Mouse (Mus musculus): ENCODE results near the gene Nfasc. TPM values are rescaled to one million over a fixed set of nuclear protein-coding genes. Genes with fewer than 3 reads are reported as not detected.

Nfasc gene
- polyA plus RNA-seq, 1 experiment from 2014 or later, result 4.3 TPM

- Histone ChIP-seq H3K27me3 (replicated peaks) (peaks cover 26% of the 10 kb centered on the region), H3K4me1 (replicated peaks) (peaks cover 24% of the 10 kb centered on the region), H3K36me3 (no peaks in the 10 kb centered on the region), H3K9ac (no peak overlapping the region), H3K4me2 (replicated peaks) (peak overlapping the region; percentile 51), H3K4me3 (replicated peaks) (peak overlapping the region; percentile 10; the same call in 1 of the 2 replicates), H3K27ac (no peak overlapping the region), H3K9me3 (no peaks in the 10 kb centered on the region)
- WGBS, result 25% methylated on average over 5 of the region's 5 CpGs
- 0 out of 2 replicates have a peak, but pooled peaks have one; percentile 4 for ATAC-seq
Observed at GRCm38 (mm10) chr1:132541824-132542599, 199.6 kb downstream of the Nfasc start.

DNA sequence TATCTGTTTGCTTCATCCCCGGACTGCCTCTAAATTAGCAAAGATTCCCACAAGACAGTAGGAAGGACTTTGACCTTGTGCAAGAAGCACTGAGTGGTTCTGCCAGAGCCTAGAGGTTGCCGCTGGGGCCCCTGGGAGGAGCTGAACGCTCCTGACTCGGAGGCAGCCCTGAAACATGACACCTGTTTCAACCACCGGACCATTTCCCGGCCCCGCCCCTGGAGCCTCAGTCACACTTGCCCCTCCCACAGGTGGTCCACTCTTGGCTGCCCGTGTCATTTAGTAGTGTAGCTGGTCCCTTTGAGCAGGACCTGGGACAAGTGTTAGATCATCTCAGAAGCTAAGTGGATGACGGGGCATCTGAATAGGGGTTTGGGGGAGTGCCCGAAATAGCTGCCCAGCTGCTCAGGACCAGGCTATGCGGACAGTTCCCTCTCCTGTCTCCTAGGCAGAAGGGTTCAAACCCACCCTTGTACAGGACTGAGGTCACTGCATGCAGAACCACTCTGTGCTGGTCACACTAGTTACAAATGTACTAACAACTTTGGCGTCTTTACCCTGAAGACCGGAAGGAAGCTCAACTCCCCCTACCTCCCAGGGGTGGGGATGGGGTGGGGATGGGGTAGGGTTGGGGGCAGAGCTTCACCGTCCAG lies 200.3 kb downstream of the Nfasc start:
- H3K4me3 ChIP-seq (replicated peaks), result no peak overlapping the region
- peaks cover 26% of the 10 kb centered on the region for H3K27me3 ChIP-seq (replicated peaks)
- peak; percentile 94 for ATAC-seq
- H3K9ac ChIP-seq, result no peak overlapping the region
- 6% methylated on average over 14 of the region's 14 CpGs for WGBS
- no peak overlapping the region for H3K27ac ChIP-seq
- peaks cover 24% of the 10 kb centered on the region for H3K4me1 ChIP-seq (replicated peaks)
- peak overlapping the region; percentile 26; the same call in 1 of the 2 replicates for H3K4me2 ChIP-seq (replicated peaks)
- H3K36me3 ChIP-seq, result no peaks in the 10 kb centered on the region
- no peaks in the 10 kb centered on the region for H3K9me3 ChIP-seq

GRCm38 (mm10) chr1:132540701-132541100 lies 200.9 kb downstream of the Nfasc start:
- Histone ChIP-seq H3K36me3 (no peaks in the 10 kb centered on the region), H3K27ac (no peak overlapping the region), H3K9ac (no peak overlapping the region), H3K9me3 (no peaks in the 10 kb centered on the region), H3K4me3 (replicated peaks) (no peak overlapping the region), H3K27me3 (replicated peaks) (peaks cover 26% of the 10 kb centered on the region), H3K4me2 (replicated peaks) (peak overlapping the region; percentile 26; the same call in 1 of the 2 replicates), H3K4me1 (replicated peaks) (peaks cover 24% of the 10 kb centered on the region)
- 39% methylated on average over 7 of the region's 7 CpGs for WGBS
- peak; percentile 49 for ATAC-seq

- H3K4me3 ChIP-seq (replicated peaks), result no peak overlapping the region
- ATAC-seq, result no peak
Observed at GRCm38 (mm10) chr1:132537736-132538135, 203.9 kb downstream of the Nfasc start.

DNA sequence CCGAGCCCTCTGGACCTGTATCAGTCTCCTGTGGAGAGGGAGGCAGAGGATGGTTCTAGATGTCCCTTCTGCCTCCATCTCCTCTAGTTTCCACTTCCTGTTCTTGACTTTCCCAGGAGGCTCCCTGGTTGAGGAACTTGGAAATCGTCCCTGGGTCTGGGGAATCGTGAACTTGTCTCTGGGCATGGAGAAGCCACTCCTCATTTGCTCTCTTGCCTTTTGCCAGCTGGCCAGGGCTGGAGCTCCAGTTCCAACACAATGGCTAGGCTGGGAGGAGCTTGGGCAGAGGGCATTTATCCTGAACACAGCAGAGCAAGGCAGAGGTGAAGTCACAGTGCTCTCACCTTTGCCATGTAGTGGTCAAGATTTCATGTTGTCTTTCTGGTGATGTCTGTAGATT lies 205.2 kb downstream of the Nfasc start:
- Histone ChIP-seq H3K4me2 (replicated peaks) (no peak overlapping the region), H3K9me3 (no peaks in the 10 kb centered on the region), H3K27ac (no peak overlapping the region), H3K36me3 (no peaks in the 10 kb centered on the region), H3K4me3 (replicated peaks) (no peak overlapping the region), H3K27me3 (replicated peaks) (peaks cover 7% of the 10 kb centered on the region; the same call in 1 of the 2 replicates), H3K4me1 (replicated peaks) (peaks cover 15% of the 10 kb centered on the region), H3K9ac (no peak overlapping the region)
- WGBS, result 82% methylated on average over 3 of the region's 3 CpGs
- ATAC-seq, result no peak

More at GRCm38 (mm10) chr1:132537736-132538135, 203.9 kb downstream of the Nfasc start:
- Histone ChIP-seq H3K27ac (no peak overlapping the region), H3K4me2 (replicated peaks) (no peak overlapping the region), H3K27me3 (replicated peaks) (peaks cover 14% of the 10 kb centered on the region), H3K9ac (no peak overlapping the region), H3K9me3 (no peaks in the 10 kb centered on the region), H3K4me1 (replicated peaks) (peaks cover 27% of the 10 kb centered on the region), H3K36me3 (no peaks in the 10 kb centered on the region)
- 80% methylated on average over 5 of the region's 5 CpGs for WGBS

DNA sequence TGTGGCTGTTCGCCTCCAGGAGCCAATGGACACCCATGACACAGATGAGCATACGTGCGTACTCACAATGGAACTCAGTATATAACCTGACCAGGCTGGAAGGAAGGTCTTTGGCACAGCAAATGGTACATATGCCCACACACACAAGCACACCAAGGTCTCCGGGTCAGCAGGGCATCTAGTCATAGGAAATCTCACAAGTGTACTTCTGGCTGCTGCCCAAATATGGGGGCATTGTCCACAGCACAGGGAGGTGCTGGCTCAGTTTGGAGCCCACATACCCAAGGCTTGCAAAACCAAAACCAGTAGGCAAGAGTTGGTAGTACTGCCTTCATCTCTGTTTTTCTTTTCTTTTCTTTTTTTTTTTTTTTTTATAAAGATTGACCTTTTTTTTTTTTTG lies 206.1 kb downstream of the Nfasc start:
- no peaks in the 10 kb centered on the region for H3K36me3 ChIP-seq
- no peak overlapping the region for H3K27ac ChIP-seq
- H3K27me3 ChIP-seq (replicated peaks), result peaks cover 3% of the 10 kb centered on the region; the same call in 1 of the 2 replicates
- H3K9me3 ChIP-seq, result no peaks in the 10 kb centered on the region
- no peak for ATAC-seq
- WGBS, result 93% methylated on average over 4 of the region's 4 CpGs
- H3K9ac ChIP-seq, result no peak overlapping the region
- H3K4me2 ChIP-seq (replicated peaks), result no peak overlapping the region
- H3K4me1 ChIP-seq (replicated peaks), result peaks cover 12% of the 10 kb centered on the region; the same call in 1 of the 2 replicates
- H3K4me3 ChIP-seq (replicated peaks), result no peak overlapping the region

- 13% methylated on average over 8 of the region's 8 CpGs for WGBS
- H3K9me3 ChIP-seq, result no peaks in the 10 kb centered on the region
- H3K36me3 ChIP-seq, result no peaks in the 10 kb centered on the region
- no peak for ATAC-seq
- H3K4me3 ChIP-seq (replicated peaks), result no peak overlapping the region
- H3K9ac ChIP-seq, result no peak overlapping the region
- peaks cover 15% of the 10 kb centered on the region; the same call in 1 of the 2 replicates for H3K4me1 ChIP-seq (replicated peaks)
- H3K27ac ChIP-seq, result no peak overlapping the region
- no peak overlapping the region for H3K4me2 ChIP-seq (replicated peaks)
- 0 out of 2 replicates have a peak, but pooled peaks cover 2% of the 10 kb centered on the region for H3K27me3 ChIP-seq (replicated peaks)
Observed at GRCm38 (mm10) chr1:132533840-132534239, 207.8 kb downstream of the Nfasc start.

DNA sequence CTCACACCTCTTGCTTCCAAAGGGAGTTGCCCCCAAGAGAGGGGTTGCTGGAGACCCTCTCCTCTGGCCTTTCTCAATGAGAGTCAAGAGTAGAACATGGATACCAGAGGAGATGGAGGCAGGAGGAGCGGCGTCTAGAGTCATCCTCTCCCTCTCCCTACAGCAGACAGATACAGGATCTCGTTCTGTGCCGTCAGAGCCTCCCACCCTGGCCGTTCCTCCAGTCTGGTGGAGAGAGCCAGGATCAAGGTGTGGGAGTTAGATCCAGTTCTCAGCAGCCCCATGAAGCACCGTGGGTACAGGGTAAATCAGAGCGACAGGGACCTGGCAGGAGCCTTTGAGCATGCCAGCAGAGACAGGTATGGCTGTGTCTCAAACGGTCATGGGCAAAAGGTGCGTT lies 209.1 kb downstream of the Nfasc start:
- H3K9me3 ChIP-seq, result no peaks in the 10 kb centered on the region
- 0 out of 2 replicates have a peak, but pooled peaks cover 2% of the 10 kb centered on the region for H3K27me3 ChIP-seq (replicated peaks)
- peaks cover 15% of the 10 kb centered on the region; the same call in 1 of the 2 replicates for H3K4me1 ChIP-seq (replicated peaks)
- no peak overlapping the region for H3K27ac ChIP-seq
- H3K36me3 ChIP-seq, result no peaks in the 10 kb centered on the region
- no peak for ATAC-seq
- H3K9ac ChIP-seq, result no peak overlapping the region
- WGBS, result 62% methylated on average over 9 of the region's 9 CpGs
- H3K4me3 ChIP-seq (replicated peaks), result no peak overlapping the region
- no peak overlapping the region for H3K4me2 ChIP-seq (replicated peaks)

GRCm38 (mm10) chr1:132530631-132531191 lies 210.9 kb downstream of the Nfasc start:
- Histone ChIP-seq H3K27me3 (replicated peaks) (0 out of 2 replicates have a peak, but pooled peaks cover 2% of the 10 kb centered on the region), H3K4me1 (replicated peaks) (peaks cover 15% of the 10 kb centered on the region; the same call in 1 of the 2 replicates), H3K9me3 (no peaks in the 10 kb centered on the region), H3K36me3 (no peaks in the 10 kb centered on the region), H3K4me2 (replicated peaks) (no peak overlapping the region), H3K9ac (no peak overlapping the region), H3K27ac (no peak overlapping the region), H3K4me3 (replicated peaks) (no peak overlapping the region)
- whole genome bisulfite sequencing, result 13% methylated on average over 5 of the region's 5 CpGs
- ATAC-seq, result peak; percentile 32

GRCm38 (mm10) chr1:132528647-132529334 lies 212.8 kb downstream of the Nfasc start:
- H3K9me3 ChIP-seq, result no peaks in the 10 kb centered on the region
- no peak overlapping the region for H3K4me2 ChIP-seq (replicated peaks)
- H3K27me3 ChIP-seq (replicated peaks), result no peaks in the 10 kb centered on the region
- no peak overlapping the region for H3K9ac ChIP-seq
- peaks cover 12% of the 10 kb centered on the region; the same call in 1 of the 2 replicates for H3K4me1 ChIP-seq (replicated peaks)
- no peaks in the 10 kb centered on the region for H3K36me3 ChIP-seq
- ATAC-seq, result no peak
- no peak overlapping the region for H3K27ac ChIP-seq
- 88% methylated on average over 19 of the region's 19 CpGs for WGBS
- H3K4me3 ChIP-seq (replicated peaks), result no peak overlapping the region

GRCm38 (mm10) chr1:132528071-132528470 lies 213.5 kb downstream of the Nfasc start:
- Histone ChIP-seq H3K4me2 (replicated peaks) (no peak overlapping the region), H3K4me3 (replicated peaks) (no peak overlapping the region), H3K9ac (no peak overlapping the region), H3K9me3 (no peaks in the 10 kb centered on the region), H3K36me3 (no peaks in the 10 kb centered on the region), H3K27me3 (replicated peaks) (no peaks in the 10 kb centered on the region), H3K4me1 (replicated peaks) (peaks cover 9% of the 10 kb centered on the region; the same call in 1 of the 2 replicates), H3K27ac (no peak overlapping the region)
- 91% methylated on average over 13 of the region's 13 CpGs for WGBS
- no peak for ATAC-seq

Data from intestine, embryonic 15.5 days (tissue).